Mouse (Mus musculus): ENCODE data around the gene Slc7a11. TPM values are rescaled to one million over a fixed set of nuclear protein-coding genes. Genes with fewer than 3 reads are reported as not detected.

The Slc7a11 gene
- polyA plus RNA-seq, 1 experiment from 2014 or later: 0.16 TPM

DNA sequence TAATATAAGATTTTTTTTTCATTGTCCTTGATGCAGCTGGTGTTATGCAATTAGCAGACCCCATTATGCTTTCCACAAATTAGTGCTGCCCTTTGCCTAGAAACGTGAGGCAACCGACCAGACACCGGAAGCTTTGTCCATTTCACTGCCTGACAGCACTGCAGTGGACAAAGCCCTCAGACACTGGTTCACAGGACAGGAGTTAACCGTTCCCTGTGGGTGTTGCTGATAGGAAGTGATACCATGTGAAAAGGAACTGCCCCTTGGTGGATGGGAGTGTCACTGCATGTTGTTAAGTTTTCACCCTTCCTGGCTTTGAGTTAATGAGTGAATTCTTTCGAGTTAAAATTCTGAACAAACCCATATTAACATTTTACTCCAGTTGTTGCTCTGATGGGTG is 60.7 kb downstream of the Slc7a11 start:
- H3K4me1 ChIP-seq (replicated peaks; ENCODE audit: control insufficient read depth, insufficient read depth, low read length): peaks cover 7% of the 10 kb centered on the region
- no peak overlapping the region for H3K9ac ChIP-seq (ENCODE audit: low read length)
- ATAC-seq (ENCODE audit: low read depth): peak; percentile 68
- no peaks in the 10 kb centered on the region for H3K27me3 ChIP-seq (ENCODE audit: control insufficient read depth, insufficient read depth, low read depth, low read length)
- H3K4me2 ChIP-seq (ENCODE audit: low read depth, low read length): peak overlapping the region; percentile 66; the same call in 1 of the 2 replicates
- H3K27ac ChIP-seq (ENCODE audit: low read length): peak overlapping the region; percentile 32
- no peaks in the 10 kb centered on the region for H3K36me3 ChIP-seq (ENCODE audit: control insufficient read depth, insufficient read depth, low read length)
- no peak overlapping the region for H3K4me3 ChIP-seq (ENCODE audit: low read length)
- 39% methylated on average over 5 of the region's 5 CpGs for WGBS
- H3K9me3 ChIP-seq (ENCODE audit: control insufficient read depth, low read length): no peaks in the 10 kb centered on the region

DNA sequence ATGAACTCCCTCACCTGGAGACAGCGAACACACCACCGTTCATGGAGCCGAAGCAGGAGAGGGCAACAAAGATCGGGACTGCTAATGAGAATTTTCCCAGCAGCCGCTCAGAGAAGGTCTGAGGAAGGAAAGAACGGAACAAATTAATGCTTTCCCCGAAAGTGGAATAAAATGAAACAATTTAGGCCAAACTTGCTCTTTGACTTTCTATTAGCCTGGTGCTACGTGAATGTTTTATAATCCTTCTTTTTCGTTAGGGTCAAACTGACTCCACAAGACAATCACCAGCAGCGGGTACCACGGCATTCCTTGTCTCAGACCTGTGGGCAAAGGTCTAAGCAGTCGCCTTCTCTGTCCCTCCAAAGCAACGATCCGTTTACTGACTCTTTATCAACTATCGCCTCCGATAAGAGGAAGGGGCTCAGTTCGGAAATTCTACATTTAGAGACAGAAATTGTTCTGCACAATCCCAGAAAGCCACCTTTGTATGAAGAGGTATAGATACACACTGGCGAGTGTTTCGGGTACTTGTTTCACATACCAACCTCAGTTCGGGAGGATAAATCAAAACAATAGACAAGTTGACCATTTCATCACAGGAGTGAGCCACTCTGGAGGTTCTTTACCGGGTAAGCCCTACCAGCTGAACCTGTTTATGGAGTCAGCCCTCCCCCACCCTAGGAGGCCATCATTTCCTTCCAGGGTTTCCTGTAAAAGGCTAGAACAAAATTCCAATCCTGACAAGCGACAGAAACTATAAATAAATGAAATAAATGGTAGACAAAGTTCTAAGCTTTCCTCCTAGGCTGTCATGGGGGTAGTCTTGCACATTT is 61.3 kb downstream of the Slc7a11 start:
- Histone ChIP-seq H3K9ac (ENCODE audit: low read length) (peak overlapping the region; percentile 45), H3K36me3 (ENCODE audit: control insufficient read depth, insufficient read depth, low read length) (no peaks in the 10 kb centered on the region), H3K4me3 (ENCODE audit: low read length) (peak overlapping the region; percentile 54), H3K4me1 (replicated peaks; ENCODE audit: control insufficient read depth, insufficient read depth, low read length) (peaks cover 7% of the 10 kb centered on the region), H3K4me2 (ENCODE audit: low read depth, low read length) (peak overlapping the region; percentile 66), H3K27me3 (ENCODE audit: control insufficient read depth, insufficient read depth, low read depth, low read length) (no peaks in the 10 kb centered on the region), H3K9me3 (ENCODE audit: control insufficient read depth, low read length) (no peaks in the 10 kb centered on the region), H3K27ac (ENCODE audit: low read length) (peak overlapping the region; percentile 45)
- WGBS: 13% methylated on average over 22 of the region's 22 CpGs
- ATAC-seq (ENCODE audit: low read depth): peak; percentile 66

DNA sequence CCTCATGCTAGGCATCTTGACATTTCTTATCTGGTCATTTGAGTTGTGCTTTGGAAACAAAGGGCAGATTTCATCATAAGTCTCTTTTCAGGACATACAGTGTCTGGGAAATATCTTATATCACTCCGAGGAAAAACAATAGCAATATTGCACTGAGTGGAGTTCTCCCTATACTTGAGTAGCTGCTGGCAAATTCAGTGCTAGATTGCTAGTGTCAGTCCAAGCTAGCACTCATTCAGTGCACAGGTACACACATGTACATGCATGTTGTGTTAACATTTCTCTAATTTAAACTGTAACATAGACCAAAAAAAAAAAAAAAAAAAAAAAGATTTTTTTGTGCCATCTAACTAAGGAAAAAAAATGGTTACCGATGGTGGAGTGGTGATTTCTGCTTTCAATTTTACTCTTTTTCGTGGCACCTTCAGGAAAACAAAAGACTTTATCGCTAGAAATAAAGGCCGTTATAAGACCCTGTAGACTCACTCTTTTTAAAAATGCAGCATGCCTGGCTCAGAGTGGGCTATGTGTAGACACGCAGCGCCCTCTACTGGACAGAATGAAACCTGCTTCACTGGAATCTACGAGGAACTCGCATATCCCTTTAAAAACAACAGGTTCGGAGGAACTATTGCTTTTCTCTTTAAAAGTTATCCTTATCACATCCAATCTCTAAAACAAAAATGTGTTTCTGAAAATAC is 62.1 kb downstream of the Slc7a11 start:
- no peaks in the 10 kb centered on the region for H3K36me3 ChIP-seq (ENCODE audit: control insufficient read depth, insufficient read depth, low read length)
- H3K9me3 ChIP-seq (ENCODE audit: control insufficient read depth, low read length): no peaks in the 10 kb centered on the region
- H3K27me3 ChIP-seq (ENCODE audit: control insufficient read depth, insufficient read depth, low read depth, low read length): no peaks in the 10 kb centered on the region
- peak overlapping the region; percentile 66 for H3K4me2 ChIP-seq (ENCODE audit: low read depth, low read length)
- peak; percentile 83; the same call in 1 of the 2 replicates for ATAC-seq (ENCODE audit: low read depth)
- WGBS: 15% methylated on average over 10 of the region's 10 CpGs
- no peak overlapping the region for H3K27ac ChIP-seq (ENCODE audit: low read length)
- H3K4me1 ChIP-seq (replicated peaks; ENCODE audit: control insufficient read depth, insufficient read depth, low read length): peaks cover 7% of the 10 kb centered on the region
- H3K9ac ChIP-seq (ENCODE audit: low read length): peak overlapping the region; percentile 45
- H3K4me3 ChIP-seq (ENCODE audit: low read length): peak overlapping the region; percentile 54

DNA sequence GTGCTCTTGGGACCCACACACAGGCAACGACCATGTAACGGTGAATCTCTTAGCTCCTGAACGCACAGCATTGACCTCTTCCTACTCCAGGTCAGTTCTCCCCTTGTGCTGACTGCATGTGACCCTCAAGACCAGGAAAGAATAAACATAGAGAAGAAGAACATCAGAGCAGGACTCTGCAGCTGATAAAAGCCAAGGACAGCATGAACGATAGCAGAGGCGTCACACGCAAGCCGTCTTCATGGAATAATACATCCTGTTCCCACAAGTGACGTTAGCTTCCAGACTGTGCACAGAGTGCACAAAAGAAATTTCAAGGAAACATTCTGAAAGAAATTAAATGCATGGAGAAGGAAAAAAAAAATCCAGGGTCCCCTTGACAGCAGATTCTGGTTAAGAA is 63.5 kb downstream of the Slc7a11 start:
- no peak overlapping the region for H3K9ac ChIP-seq (ENCODE audit: low read length)
- H3K27ac ChIP-seq (ENCODE audit: low read length): no peak overlapping the region
- no peak for ATAC-seq (ENCODE audit: low read depth)
- no peaks in the 10 kb centered on the region for H3K27me3 ChIP-seq (ENCODE audit: control insufficient read depth, insufficient read depth, low read depth, low read length)
- no peak overlapping the region for H3K4me3 ChIP-seq (ENCODE audit: low read length)
- 50% methylated on average over 8 of the region's 8 CpGs for WGBS
- H3K4me2 ChIP-seq (ENCODE audit: low read depth, low read length): no peak overlapping the region
- H3K4me1 ChIP-seq (replicated peaks; ENCODE audit: control insufficient read depth, insufficient read depth, low read length): peaks cover 7% of the 10 kb centered on the region
- no peaks in the 10 kb centered on the region for H3K9me3 ChIP-seq (ENCODE audit: control insufficient read depth, low read length)
- no peaks in the 10 kb centered on the region for H3K36me3 ChIP-seq (ENCODE audit: control insufficient read depth, insufficient read depth, low read length)

DNA sequence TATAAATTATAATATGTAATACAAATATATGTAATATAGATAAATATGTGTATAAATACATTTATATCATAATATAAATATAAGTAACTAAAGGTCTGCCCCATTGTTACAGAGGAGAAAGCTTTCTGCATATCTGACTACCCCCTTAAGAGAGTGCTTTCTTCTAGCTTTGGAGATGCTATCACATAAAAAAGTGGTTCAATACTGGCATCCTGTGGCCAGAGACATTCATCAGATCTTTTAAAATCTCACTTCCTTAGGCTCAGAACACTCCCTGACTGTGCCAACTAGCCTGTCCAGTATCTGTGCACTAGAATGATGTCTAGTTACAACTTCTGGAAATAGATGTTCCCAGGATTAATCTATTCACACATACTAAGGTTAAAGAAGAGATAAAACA is 67.9 kb downstream of the Slc7a11 start:
- no peak for ATAC-seq (ENCODE audit: low read depth)
- Histone ChIP-seq H3K4me3 (ENCODE audit: low read length) (no peak overlapping the region), H3K9me3 (ENCODE audit: control insufficient read depth, low read length) (no peaks in the 10 kb centered on the region), H3K4me2 (ENCODE audit: low read depth, low read length) (no peak overlapping the region), H3K4me1 (replicated peaks; ENCODE audit: control insufficient read depth, insufficient read depth, low read length) (no peaks in the 10 kb centered on the region), H3K27me3 (ENCODE audit: control insufficient read depth, insufficient read depth, low read depth, low read length) (no peaks in the 10 kb centered on the region), H3K9ac (ENCODE audit: low read length) (no peak overlapping the region), H3K36me3 (ENCODE audit: control insufficient read depth, insufficient read depth, low read length) (no peaks in the 10 kb centered on the region), H3K27ac (ENCODE audit: low read length) (no peak overlapping the region)

DNA sequence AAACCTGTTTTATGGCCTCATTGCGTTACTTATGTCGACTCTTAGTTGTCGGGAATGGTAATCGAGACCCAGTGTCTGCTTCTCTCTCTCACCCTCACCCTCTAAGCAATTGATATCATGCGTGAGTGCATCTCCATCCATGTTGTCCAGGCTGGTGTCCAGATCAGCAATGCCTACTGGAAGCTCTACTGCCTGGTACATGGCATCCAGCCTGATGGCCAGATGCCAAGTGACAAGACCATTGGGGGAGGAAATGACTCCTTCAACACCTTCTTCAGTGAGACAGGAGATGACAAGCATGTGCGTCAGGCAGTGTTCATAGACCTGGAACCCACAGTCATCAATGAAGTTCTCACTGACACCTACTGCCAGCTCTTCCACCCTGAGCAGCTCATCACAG is 73.6 kb downstream of the Slc7a11 start:
- 83% methylated on average over 6 of the region's 6 CpGs for WGBS
- Histone ChIP-seq H3K4me1 (replicated peaks; ENCODE audit: control insufficient read depth, insufficient read depth, low read length) (no peaks in the 10 kb centered on the region), H3K9ac (ENCODE audit: low read length) (no peak overlapping the region), H3K27ac (ENCODE audit: low read length) (no peak overlapping the region), H3K9me3 (ENCODE audit: control insufficient read depth, low read length) (no peaks in the 10 kb centered on the region), H3K4me2 (ENCODE audit: low read depth, low read length) (no peak overlapping the region), H3K36me3 (ENCODE audit: control insufficient read depth, insufficient read depth, low read length) (no peaks in the 10 kb centered on the region), H3K4me3 (ENCODE audit: low read length) (no peak overlapping the region), H3K27me3 (ENCODE audit: control insufficient read depth, insufficient read depth, low read depth, low read length) (no peaks in the 10 kb centered on the region)
- no peak for ATAC-seq (ENCODE audit: low read depth)

DNA sequence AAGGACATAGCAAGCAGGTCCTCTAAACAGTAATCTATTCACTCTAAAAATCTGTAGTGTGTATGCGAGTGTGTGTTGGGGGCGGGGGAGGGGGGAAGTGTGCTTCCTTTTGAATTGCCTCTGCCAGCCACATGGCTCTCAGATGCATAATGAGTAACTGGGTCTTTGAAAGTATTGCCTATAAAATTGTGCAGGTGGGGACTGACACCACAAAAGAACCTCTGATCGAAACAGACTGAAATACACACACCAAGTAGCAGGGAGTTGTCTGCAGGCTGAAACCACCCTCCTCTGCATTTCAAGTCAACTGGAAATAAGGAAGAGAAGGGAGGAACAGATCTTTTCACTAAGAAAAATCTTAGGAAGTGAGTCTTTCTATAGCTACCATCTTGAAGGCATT is 76.2 kb downstream of the Slc7a11 start:
- H3K27ac ChIP-seq (ENCODE audit: low read length): no peak overlapping the region
- ATAC-seq (ENCODE audit: low read depth): no peak
- H3K27me3 ChIP-seq (ENCODE audit: control insufficient read depth, insufficient read depth, low read depth, low read length): no peaks in the 10 kb centered on the region
- H3K36me3 ChIP-seq (ENCODE audit: control insufficient read depth, insufficient read depth, low read length): no peaks in the 10 kb centered on the region
- H3K4me2 ChIP-seq (ENCODE audit: low read depth, low read length): no peak overlapping the region
- H3K9me3 ChIP-seq (ENCODE audit: control insufficient read depth, low read length): no peaks in the 10 kb centered on the region
- WGBS: 70% methylated on average over 3 of the region's 3 CpGs
- no peak overlapping the region for H3K4me3 ChIP-seq (ENCODE audit: low read length)
- H3K4me1 ChIP-seq (replicated peaks; ENCODE audit: control insufficient read depth, insufficient read depth, low read length): no peaks in the 10 kb centered on the region
- no peak overlapping the region for H3K9ac ChIP-seq (ENCODE audit: low read length)

DNA sequence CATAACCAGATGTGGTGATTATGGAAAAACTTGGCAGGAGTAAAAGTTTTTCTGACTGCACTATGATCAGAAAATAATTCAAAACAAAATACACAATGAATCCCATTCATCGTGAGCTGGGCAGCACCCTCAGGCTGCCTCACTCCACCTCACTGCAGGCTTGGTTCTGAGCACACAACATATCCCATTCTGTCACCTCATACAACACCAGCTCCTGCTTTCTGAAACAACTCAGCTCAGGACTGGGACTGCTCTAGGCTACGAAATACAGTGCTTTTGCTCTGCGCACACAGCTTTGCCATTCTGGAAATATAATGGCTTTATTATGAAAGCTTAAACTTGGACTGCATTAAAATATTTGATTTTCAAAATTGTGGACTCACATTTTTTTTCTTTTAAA is 79.8 kb downstream of the Slc7a11 start:
- Histone ChIP-seq H3K9ac (ENCODE audit: low read length) (no peak overlapping the region), H3K9me3 (ENCODE audit: control insufficient read depth, low read length) (no peaks in the 10 kb centered on the region), H3K27me3 (ENCODE audit: control insufficient read depth, insufficient read depth, low read depth, low read length) (no peaks in the 10 kb centered on the region), H3K4me1 (replicated peaks; ENCODE audit: control insufficient read depth, insufficient read depth, low read length) (no peaks in the 10 kb centered on the region), H3K36me3 (ENCODE audit: control insufficient read depth, insufficient read depth, low read length) (no peaks in the 10 kb centered on the region), H3K4me2 (ENCODE audit: low read depth, low read length) (no peak overlapping the region), H3K4me3 (ENCODE audit: low read length) (no peak overlapping the region), H3K27ac (ENCODE audit: low read length) (no peak overlapping the region)
- WGBS: 75% methylated on average over 3 of the region's 3 CpGs
- no peak for ATAC-seq (ENCODE audit: low read depth)

DNA sequence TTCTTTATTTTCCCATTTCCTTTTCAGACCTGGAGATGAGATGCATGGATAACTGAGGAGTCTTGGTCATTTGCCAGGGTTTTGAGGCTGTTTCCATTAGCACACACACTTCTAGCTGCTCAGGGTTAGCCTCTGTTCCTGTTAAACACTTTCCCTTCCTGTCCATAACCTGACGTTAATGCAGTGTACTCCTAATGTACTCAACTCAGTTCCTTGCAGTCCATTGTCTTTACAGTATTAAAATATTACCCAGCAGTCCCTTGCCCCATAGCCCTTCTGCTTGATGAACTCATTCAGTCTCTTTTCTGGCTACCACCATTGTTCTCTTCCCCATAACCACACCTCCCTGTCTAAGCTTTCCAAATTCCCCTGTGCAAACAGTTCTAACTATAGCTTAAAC is 96.3 kb downstream of the Slc7a11 start:
- ATAC-seq (ENCODE audit: low read depth): peak; percentile 65; the same call in 1 of the 2 replicates
- 20% methylated on average over 1 of the region's 1 CpGs for WGBS
- Histone ChIP-seq H3K9me3 (ENCODE audit: control insufficient read depth, low read length) (no peaks in the 10 kb centered on the region), H3K9ac (ENCODE audit: low read length) (no peak overlapping the region), H3K4me1 (replicated peaks; ENCODE audit: control insufficient read depth, insufficient read depth, low read length) (peaks cover 2% of the 10 kb centered on the region; the same call in 1 of the 2 replicates), H3K4me3 (ENCODE audit: low read length) (no peak overlapping the region), H3K4me2 (ENCODE audit: low read depth, low read length) (no peak overlapping the region), H3K27ac (ENCODE audit: low read length) (no peak overlapping the region), H3K36me3 (ENCODE audit: control insufficient read depth, insufficient read depth, low read length) (no peaks in the 10 kb centered on the region), H3K27me3 (ENCODE audit: control insufficient read depth, insufficient read depth, low read depth, low read length) (no peaks in the 10 kb centered on the region)
